Mouse (Mus musculus) urinary bladder, postnatal 25 days (tissue): ENCODE measurements around the gene Clcn5.

ENCODE experiments used
- DNase-seq: peaks from one replicate; pipeline ENCODE4 v3.0.0; 2022; ENCODE audit warnings: low spot score

The Clcn5 gene

DNA sequence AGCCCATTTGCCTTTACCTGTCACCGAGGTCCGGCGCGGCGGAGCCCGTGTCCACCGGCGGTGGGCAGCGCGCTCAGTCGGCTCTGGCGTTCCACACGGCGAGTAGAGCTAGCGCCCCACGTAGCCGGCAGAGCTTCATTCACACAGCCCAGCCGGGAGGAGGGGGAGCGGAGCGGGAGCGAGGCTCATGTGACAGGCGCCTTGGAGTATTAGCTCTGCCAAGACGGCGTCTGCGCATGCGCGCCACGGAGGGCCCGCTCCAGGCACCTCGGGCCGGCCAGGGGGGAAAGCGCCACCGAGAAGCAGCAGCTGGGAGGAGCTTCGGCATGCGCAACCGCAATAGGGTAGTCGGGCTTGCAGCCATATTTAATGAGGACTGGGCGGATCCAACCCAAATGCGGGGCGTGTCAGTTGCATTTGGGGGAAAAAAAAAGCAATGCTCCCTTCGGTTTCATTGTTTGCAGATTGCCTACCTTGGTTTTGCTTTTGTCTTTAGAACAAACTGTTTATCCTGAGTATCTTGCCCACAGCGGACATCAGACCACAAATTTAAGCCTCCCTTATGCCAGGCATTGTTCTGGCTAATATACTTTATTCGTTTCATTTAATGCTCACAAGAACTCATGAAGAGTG is at the start of gene Clcn5:
Clcn5 (minus strand) TSS at position 270 of the 633 bp plus-strand sequence.
- DNase-seq = peak; percentile 88

DNA sequence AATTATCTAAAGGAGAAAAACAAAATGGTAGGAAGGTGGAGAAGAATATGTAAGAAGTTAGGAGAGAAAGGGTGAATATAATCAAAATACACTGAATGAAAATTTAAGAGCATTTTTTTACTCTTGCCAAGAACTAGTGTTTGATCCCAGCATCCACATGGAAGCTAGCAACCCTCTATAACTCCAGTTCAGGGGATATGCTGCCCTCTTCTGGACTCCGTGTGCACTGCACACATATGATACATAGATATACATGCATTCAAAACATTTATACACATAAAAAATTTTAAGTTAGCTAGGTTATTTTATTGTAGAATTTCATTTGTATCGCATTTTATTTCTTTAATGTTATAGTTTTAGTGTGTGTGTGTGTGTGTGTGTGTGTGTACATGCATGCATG is 6.3 kb upstream of the Clcn5 start:
- no peak for DNase-seq

DNA sequence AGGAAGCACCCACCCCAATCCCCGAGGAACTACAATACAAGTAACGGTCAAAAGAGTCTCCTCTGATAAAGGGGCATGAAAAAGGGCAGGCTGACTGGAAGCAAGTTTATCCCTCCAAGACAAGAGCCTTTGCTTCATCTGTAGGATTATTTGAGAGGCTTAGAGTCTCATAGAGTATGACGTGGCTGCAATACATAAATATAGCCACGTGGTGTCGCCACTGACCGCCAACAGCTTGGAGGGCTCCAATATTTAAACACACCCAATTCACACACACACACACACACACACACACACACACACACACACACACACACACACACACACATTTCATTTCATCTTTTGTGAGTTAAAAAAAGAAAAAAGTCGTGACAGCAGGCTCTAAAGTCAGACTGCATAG is 3.1 kb upstream of the Clcn5 start:
- DNase-seq = peak; percentile 48

DNA sequence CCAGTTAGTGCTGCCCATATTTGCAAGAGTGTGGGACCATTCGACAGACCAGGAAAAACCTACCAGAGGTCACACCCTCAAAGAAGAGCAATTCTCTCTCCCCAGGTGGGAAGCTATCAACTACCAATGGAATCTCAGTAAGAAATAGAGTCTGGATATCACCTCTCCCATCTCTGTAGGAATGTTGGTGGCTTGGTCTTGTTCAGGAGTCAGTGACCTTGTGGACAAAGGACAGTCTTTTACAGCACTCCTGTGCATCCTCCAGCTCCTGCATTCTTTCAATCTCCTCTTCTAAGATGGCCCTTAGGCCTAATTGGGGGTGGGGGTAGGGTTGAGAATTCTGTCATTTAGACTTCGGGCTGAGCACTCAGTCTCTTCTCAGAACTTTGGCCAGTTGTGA is 1.4 kb upstream of the Clcn5 start:
- DNase-seq = no peak

DNA sequence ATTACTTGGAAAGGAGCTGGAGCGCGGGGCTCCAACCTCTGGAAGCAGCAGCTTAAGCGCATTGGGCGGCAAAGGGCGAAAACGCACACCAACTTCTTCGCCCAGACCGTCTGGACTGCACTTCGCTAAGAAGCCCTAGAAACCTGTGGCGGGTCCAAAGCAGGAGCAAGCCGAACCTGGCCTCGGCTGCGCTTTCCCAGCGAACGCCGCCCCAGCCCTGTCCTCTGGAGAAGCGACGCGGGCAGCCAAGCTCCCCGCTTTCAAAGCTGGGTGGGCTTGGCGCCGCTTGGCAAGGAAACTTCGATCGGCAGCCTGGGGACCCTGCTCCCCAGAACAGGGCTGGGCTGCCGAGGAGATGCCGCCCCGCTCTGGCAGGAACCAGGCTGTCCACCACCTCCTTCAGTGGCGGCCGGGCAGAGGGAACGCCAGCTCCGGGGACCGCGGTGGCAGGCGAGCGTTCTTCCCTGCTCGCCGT is 570 bp downstream of the Clcn5 start:
- peak; percentile 18 for DNase-seq

DNA sequence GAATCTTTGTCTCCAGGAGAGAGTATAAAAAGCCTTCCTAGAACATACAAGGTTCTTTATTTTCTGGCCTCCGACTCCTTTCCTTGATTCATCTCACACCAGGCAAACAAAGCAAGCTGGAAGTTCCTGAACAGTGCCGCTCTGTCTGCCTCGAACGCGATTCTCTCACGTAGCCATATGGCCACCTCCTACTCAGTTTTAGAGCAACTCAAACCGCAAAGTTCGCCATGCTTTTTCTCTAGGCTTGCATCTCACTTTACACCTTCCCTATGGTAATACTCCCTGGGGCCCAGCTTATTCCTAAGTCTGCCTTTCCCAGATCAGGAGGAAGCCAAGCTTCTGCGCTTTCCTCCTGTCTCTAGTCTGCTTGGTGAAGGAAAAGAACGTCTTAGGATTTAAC is 4.0 kb downstream of the Clcn5 start:
- no peak for DNase-seq

DNA sequence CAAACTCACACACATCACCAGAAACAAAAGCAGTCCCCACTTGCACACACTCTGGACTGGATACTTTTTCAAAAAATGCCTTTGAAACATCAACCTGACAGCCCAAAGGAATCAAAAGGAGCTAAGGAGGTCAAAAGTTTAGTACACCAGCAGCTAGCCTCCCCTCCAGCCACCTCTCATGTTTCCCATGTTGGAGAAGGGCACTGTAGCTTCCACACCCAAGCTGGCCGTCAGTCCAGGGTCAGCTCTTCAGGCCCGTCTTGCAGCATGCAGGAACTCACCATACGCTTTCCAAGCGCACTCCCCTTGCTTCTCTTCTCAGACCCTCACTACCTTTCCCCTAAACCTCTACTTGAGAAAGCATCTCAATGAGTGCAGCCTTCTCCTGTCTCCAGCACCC is 4.5 kb downstream of the Clcn5 start:
- no peak for DNase-seq

DNA sequence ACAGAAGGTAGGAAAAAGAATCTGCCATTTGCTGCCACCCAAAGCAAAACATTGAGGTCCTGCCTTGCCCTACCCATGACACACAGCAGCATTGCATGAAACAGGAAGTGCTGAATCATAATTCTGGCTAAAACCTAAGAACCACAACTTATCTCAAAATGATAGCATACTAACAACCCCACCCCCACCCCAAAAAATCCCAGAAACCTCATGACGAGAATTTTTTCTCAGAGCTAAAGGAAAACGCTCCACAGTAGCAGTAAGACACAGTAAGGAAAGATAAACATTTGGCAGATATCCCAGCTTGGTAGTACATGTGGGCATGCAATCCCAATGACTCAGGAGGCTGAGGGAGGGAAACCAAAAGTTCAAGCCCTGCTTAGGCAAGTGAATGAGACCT is 10.9 kb downstream of the Clcn5 start:
- no peak for DNase-seq

DNA sequence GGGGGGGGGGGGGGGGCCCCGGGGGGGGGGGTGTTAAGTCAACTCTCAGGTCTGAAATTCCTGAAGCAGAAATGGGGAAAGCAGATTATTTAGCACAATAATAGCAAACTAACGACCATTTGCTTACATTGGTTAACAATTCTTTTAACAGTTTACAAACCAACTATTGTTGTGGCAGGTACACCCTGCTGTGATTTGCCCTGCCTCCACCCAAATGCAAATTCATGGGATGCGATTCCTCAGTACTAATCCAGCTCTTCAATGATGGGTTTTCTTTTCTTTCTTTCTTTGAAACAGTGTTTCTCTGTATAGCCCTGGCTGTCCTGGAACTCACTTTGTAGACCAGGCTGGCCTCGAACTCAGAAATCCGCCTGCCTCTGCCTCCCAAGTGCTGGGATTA is 12.3 kb downstream of the Clcn5 start:
- DNase-seq = no peak

DNA sequence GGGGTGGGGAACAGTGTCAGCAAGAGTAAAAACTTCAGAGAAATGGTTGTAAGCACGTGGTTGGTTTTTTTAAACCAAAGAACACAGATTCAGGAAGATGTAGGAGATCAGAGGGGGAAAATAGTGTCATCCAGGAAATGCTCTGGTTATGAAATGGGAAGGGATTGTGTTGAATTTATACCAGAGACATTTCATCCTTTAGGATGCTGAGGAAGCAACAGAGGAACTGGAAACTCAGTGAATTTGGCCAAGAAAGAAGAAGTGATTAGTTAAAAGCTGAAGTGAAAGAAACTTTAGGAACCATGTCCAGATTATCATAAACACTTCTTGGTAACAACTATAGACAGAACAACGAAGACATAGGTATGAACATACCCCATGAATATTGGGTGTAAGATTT is 26.2 kb downstream of the Clcn5 start:
- no peak for DNase-seq

DNA sequence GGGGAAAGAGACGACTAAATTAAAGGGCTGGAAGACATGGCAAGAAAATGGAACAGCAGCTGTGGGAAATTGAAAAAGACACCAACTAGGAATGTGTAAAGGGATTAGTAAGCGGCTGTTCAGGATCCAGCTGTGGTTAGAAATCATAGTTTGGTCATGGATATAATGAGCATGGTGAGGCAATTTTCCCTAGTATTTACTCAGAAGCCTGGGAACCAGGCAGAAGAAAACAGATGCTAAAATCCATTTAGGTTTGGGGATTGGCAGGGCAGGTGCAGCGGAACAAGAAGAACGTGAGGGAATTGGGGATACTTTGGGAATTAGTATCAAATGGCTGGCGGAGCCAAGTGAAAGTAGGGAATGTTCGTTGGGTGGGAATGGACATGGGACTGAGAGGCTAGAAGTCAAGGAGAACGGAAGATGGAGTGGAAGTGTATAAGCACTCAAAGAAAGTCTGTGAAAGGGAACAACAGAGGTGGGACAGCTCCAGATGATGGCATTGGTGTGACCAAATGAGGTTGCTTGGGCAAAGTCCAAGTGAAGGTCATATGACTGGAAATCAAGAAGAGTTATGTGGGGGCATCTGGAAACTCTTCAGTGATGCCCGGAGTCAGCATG is 26.9 kb downstream of the Clcn5 start:
- DNase-seq = no peak

DNA sequence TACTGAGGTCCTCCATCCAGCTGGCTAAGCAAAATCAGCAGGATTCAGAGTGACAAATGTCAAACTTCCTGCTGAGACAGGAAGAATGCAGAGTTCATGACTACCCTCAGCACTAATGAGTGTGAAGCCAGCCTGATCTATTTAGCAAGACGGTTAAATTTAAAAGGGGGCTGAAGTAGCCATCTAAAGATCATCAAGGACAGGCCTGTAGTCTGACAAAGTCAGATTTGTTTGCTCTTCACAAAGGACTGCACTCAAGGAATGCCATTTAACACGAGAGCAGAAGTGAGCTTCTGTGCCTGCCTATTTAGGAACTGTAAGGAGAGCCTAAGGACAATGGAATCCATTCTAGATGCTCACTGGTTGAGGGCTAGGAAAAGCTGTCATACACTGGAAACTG is 30.2 kb downstream of the Clcn5 start:
- no peak for DNase-seq

DNA sequence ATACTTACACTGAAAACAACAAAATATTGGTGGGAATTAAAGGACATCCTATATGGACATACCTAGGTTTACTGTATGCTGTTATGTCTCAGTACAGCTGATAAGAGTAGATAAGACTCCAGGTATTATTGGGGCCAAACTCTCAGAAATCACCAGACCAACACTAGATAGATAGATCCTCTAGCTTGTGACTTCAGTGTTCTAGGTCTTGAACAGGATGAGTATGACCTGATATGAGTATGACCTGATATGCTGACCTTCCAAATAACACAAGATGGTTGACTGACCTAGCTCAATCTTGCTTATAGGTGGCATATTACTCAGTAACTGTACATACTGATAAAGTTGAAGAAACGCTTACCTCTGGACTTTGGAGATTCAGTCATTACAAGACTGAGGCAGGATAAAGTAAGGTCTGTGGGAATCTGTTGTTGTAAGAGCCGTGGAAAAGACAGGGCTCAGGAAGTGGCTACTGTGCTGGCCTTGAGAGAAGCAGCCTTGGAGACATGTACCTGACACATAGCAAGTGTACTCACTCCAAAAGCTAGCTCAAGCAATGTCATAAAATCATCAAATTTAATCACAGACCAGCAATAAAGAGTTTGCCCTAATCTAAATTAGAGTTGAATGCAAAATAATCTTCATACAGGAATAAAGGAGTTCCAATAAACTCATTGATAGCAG is 32.0 kb downstream of the Clcn5 start:
- no peak for DNase-seq

DNA sequence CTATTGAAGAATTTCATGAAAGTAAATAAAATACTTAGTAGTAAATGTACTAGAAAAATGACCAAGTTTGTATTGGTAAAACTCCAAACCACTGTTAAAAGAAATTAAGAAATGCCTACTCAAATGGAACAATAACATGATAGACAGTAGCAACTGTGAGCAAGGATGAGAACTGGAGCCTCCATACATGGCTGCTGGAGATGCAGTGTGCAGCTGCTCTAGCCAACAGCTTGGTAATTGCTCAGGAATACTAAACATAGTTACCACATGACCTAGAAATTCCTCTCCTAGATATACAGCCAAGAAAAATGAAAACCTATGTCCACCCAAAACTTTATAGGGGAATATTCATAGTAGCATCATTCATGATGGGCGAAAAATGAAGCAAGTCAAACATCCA is 36.5 kb downstream of the Clcn5 start:
- DNase-seq = no peak

DNA sequence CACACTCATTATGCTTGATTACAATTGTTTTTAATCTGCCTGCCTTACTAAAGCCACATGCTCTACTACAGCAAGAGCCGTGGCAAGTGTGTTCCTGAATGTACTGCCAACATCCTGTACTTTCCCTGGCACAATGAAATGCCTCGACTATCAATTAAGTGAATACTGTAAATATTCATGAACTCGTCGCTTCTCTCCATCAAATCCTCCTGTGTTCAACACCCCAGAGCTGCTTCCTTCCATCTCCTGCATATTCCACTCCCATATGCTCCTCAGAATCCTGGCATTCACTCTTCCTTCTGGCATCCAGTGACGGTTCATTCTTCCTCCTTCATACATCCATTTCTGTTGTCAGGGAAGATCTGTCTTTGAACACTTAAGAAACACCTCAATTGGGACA is 39.4 kb downstream of the Clcn5 start:
- DNase-seq = no peak

DNA sequence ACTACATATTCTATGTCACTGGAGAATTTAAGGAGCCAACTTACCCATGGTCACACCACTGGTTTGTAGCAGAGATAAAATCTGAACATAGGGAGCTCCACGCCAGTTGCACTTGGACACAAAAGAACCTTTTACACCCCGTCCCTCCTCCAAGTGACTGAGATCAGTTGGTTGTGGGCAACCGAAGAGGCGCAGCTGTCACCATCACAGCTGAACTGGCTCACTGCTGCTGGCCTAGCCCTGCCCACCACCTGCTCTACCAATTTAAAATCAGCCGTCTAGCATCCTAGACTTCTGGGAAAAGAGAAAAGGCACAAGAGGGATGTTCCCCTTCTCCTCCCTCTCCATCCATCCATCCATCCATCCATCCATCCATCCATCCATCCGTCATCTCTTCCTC is 42.6 kb downstream of the Clcn5 start:
- DNase-seq = no peak

DNA sequence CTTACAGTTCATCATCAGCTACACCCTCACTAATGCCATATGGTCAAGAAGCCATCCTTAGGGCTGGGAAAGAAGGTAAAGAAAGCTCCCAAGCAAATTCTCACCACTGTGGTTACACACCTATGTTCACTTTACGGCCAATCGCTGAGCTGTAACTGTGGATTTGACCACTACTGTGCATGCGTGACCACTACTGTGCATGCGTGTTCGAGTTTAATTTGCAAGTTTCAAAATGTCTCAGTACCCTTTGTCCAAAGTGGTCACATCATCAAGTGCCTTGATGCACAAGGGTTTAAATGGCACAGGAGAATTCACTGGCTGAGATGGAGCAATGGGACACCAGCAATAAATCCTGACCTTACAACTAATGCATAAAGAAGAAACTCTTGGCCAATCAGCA is 58.0 kb downstream of the Clcn5 start:
- DNase-seq = no peak

DNA sequence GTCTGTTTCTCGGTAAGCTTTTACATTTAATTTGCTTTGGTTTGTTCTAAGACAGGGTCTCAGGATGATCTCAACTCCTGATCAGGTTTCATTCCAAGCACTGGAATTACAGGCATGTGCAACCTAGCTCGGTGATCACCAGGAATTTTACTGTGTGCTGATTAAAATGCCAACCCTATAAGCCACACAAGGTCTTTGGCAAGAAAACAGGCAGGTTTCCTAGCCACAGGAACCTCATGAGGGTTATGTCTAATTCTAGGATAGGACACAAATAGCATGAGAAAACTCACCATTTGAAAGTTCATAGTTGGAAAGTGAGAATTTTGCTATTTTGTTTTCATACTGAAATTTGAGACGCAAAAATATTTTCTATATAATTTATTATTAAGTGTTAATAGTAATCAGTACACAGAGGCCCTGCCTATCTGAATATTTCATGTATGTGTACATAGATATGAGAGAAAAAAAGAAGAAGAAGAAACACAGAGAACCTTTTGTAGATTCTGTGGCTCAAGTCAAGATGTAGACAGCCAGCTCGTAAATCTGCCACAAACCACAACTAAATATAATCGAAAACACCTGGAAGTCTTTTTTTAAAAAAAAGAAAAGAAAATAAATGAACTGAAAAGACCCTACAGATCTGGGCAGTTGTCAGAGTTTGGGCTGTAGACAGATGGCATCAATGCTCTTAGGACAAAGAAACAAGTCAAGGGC is 58.6 kb downstream of the Clcn5 start:
- DNase-seq = no peak

DNA sequence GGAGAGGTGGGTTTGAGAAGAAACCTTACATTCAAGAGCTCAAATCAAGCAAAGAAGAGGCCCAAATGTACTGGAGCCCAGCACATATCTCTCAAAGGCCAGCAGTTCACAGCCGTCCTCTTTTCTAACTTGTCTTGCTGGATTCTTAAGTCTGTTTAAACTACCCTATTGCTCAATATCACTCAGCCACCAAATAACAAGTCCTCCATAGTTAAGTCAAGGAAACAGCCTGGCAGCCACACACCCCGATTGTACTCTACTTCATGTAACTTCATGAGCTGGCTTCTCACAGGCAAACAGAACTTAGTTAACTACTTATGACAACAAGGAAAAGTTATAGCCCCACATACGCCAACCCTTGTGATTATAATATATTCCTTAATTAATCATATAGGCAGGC is 59.4 kb downstream of the Clcn5 start:
- DNase-seq = no peak

DNA sequence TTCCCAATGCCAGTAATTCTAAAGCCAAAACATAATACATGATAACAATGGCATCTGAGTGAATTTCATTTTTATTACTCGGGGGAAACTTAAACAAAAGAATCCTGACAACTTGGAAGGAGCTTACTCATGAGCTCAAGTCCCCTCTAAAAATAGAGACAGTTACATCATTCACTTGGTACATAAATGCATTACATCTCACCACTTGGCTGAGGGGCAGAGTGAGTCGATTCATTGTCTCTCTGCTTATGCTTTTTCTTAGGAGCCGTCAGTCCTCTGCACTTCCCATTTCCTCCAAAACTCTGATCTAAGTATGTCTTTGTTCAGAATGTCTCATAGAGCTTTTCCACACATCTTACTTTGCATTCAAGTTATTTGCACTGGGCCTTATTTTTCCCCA is 63.1 kb downstream of the Clcn5 start:
- no peak for DNase-seq

DNA sequence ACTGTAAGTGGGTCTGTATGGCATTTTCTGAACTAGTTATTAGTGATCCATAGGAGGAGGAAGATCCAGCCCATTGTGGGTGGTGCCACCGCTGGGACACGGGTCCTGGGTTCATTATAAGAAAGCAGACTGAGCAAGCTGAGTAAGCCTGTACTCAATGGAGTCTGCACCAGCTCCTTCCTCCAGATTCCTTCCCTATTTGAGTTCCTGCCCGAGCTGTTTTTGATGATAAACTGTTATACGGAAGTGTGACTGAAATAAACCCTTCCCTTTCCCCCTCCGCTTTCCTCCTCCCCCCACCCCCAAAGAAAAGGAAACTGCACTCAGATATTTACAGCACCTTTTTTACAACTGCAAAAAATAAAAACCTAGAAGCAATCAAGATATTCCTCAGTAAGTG is 115.1 kb downstream of the Clcn5 start:
- DNase-seq = no peak

DNA sequence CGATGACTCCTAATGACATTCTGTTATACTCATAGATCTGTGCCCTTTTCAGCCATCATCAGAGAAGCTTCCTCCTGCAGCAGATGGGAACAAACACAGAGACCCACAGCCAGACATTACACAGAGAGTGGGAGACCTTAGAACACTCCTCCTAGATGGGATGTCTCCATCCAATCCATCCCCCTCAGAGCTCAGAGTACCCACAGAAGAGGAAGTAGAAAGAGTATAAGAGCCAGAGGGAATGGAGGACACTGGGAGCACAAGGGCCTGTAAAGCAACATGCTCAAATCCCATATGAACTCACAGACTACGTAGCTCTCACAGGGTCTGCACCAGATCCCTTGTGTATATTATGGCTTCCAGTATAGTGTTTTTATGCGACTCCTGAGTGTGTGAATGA is 115.6 kb downstream of the Clcn5 start:
- no peak for DNase-seq

DNA sequence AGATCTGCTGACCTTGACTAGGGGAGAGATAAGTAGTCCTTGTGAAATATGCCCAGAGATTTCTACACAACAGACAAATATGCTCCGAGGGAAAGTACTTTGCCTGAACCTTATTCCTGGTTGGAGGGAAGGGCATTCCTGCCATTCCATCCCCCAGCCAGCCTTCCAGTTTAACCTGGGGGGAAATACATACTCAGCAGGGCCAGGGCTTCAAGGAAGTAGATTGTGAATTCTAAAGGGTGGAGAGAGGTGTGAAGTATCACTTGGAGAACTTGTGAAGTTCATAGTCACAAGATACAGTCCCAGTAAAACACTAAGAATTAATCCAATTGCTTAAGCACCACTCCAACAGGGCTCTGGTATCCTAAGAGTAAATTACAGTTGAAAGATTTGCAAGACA is 121.3 kb downstream of the Clcn5 start:
- no peak for DNase-seq
